Mouse (Mus musculus) spleen, adult 2 months (tissue): Measurements from ENCODE around the gene Gpr27. TPM values are rescaled to one million over a fixed set of nuclear protein-coding genes. Genes with fewer than 3 reads are reported as not detected.

Experiments
- DNase-seq, 2 experiments: peaks; one replicate each; pipeline versions ENCODE4 v3.0.0 to v3.0.0-alpha.2; 2012 to 2021; ENCODE audit warnings: low spot score in 2 of 2, low read depth in 1 of 2
- H3K27ac ChIP-seq: fragments of 200-500 bp; 2 replicates; pipeline ENCODE4 v1.5.1; 2012; ENCODE audit warnings: low read length, inconsistent platforms; ENCODE audit not compliant: insufficient read depth
- H3K27me3 ChIP-seq: fragments of 200-500 bp; 2 replicates; pipeline ENCODE4 v1.6.1; 2012; ENCODE audit warnings: mild to moderate bottlenecking, moderate library complexity, low read length, inconsistent platforms; ENCODE audit not compliant: control insufficient read depth, insufficient read depth
- H3K36me3 ChIP-seq: fragments of 200-500 bp; 2 replicates; pipeline ENCODE4 v1.6.1; 2012; ENCODE audit warnings: mild to moderate bottlenecking, low read length, inconsistent platforms; ENCODE audit not compliant: control insufficient read depth, insufficient read depth
- H3K4me1 ChIP-seq: fragments of 200-500 bp; 2 replicates; pipeline ENCODE4 v1.6.1; 2011; ENCODE audit warnings: inconsistent platforms; ENCODE audit not compliant: control insufficient read depth, insufficient read depth, insufficient read length
- H3K4me3 ChIP-seq: fragments of 200-500 bp; 2 replicates; pipeline ENCODE4 v1.5.1; 2011; ENCODE audit warnings: mild to moderate bottlenecking, inconsistent platforms; ENCODE audit not compliant: insufficient read depth, insufficient read length; ENCODE audit errors: extremely low read depth
- CTCF ChIP-seq: fragments of 200-500 bp; IDR thresholded peaks from 2 replicates; pipeline ENCODE4 v1.5.1; 2011; ENCODE audit warnings: mild to moderate bottlenecking, inconsistent platforms; ENCODE audit not compliant: insufficient read depth, insufficient read length, insufficient replicate concordance; ENCODE audit errors: extremely low read depth
- POLR2A ChIP-seq: fragments of 200-500 bp; IDR thresholded peaks from 2 replicates; pipeline ENCODE4 v1.6.1; 2011; ENCODE audit warnings: low read depth, low read length, inconsistent platforms
- WGBS: fragments of 180-500 bp; shearing (Covaris S2); methylation state at CpG from one replicate; pipeline ENCODE4 v1.1.7; 2018; 5-methylcytosine and 5-hydroxymethylcytosine counted together
- polyA plus RNA-seq: library from polyadenylated mRNA; depleted of rRNA; stranded (reverse); fragments of >200 nt; gene quantifications from 2 replicates; pipeline ENCODE4 v1.2.3, GENCODE M21; 2012; rRNA removed

Gpr27 gene
- polyA plus RNA-seq, 1 experiment, result 0.25 TPM

DNA sequence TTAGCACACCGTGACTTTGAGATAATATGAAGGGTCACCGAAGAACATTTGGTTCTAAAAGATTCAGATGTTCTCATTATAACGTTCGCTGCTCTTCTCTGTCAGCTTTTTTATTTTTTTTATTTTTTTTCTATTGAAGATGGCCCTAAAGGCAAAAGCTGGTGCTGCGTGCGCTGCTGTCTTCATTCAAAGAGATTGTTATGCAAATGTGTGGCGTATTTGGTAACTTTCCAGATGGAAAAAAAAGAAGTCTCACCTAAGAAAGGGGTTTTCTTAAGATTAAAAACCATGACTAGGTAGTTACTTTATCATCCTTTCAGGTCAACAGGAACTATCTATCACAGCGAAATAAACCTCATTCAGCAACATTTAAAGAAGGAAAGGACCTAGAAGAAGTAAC lies 40.2 kb downstream of the Gpr27 start:
- H3K27me3 ChIP-seq, result no peaks in the 10 kb centered on the region
- TF ChIP-seq CTCF (no peak), POLR2A (no peak)
- H3K4me3 ChIP-seq, result no peak overlapping the region
- H3K36me3 ChIP-seq, result no peaks in the 10 kb centered on the region
- 87% methylated on average over 8 of the region's 8 CpGs for whole genome bisulfite sequencing
- H3K27ac ChIP-seq, result no peak overlapping the region
- DNase-seq, result no peak
- H3K4me1 ChIP-seq, result no peaks in the 10 kb centered on the region

GRCm38 (mm10) chr6:99734666-99735065 lies 42.2 kb downstream of the Gpr27 start:
- H3K27ac ChIP-seq, result no peak overlapping the region
- WGBS, result 79% methylated on average over 5 of the region's 5 CpGs
- no peak for DNase-seq
- no peaks in the 10 kb centered on the region for H3K4me1 ChIP-seq
- no peaks in the 10 kb centered on the region for H3K27me3 ChIP-seq
- no peaks in the 10 kb centered on the region for H3K36me3 ChIP-seq
- no peak overlapping the region for H3K4me3 ChIP-seq
- TF ChIP-seq POLR2A, result no peak
- no peak for TF ChIP-seq CTCF

DNA sequence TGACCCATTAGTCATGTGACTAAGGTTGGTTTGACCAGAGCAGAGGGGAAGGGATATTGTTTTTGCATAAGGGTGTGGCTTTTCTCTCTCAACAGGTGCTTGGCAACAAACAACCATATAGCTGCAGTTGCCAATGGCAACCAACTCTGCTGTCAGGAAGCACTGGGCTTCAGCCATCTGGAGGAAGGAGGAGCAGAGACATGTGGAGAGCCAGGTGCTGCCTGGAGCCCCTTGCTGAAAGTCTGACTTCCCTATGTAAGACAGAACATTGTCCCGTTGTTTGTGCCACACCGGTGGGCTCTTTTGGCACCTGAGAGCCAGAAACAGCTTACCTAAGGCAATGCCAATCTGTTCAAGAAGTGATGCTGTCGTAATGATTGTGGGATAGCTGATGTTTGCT lies 50.4 kb downstream of the Gpr27 start:
- WGBS, result 78% methylated on average over 3 of the region's 3 CpGs
- H3K4me1 ChIP-seq, result no peaks in the 10 kb centered on the region
- TF ChIP-seq POLR2A, result no peak
- TF ChIP-seq CTCF, result no peak
- H3K27me3 ChIP-seq, result no peaks in the 10 kb centered on the region
- no peaks in the 10 kb centered on the region for H3K36me3 ChIP-seq
- no peak overlapping the region for H3K4me3 ChIP-seq
- no peak overlapping the region for H3K27ac ChIP-seq
- DNase-seq, result no peak

Other genes starting within 250 kb of the Gpr27 start
- gene Foxp1, start 170.0 kb upstream of the Gpr27 start, polyA plus RNA-seq, result 162 and 201 TPM in 2 replicates
- 3.9 and 4.6 TPM in 2 replicates for gene Eif4e3, start 25.9 kb upstream of the Gpr27 start, polyA plus RNA-seq
- gene Gm20696, start 25.9 kb upstream of the Gpr27 start, polyA plus RNA-seq, result 0.93 and 1.7 TPM in 2 replicates
- gene Prok2, start 33.7 kb downstream of the Gpr27 start, polyA plus RNA-seq, result not detected in 2 replicates